Mouse (Mus musculus) stomach, postnatal 0 days (tissue): ENCODE results near the gene Vav2.

Experiments
- CTCF ChIP-seq: IDR thresholded peaks from 2 replicates; pipeline ENCODE4 v1.5.1; 2016; ENCODE audit warnings: antibody characterized with exemption, low read depth, mild to moderate bottlenecking, moderate library complexity
- EP300 ChIP-seq: optimal IDR thresholded peaks from 2 replicates; pipeline ENCODE3; 2016; ENCODE audit warnings: antibody characterized with exemption

GRCm38 (mm10) chr2:27415060-27415783 lies 11.6 kb downstream of the Vav2 start:
- TF ChIP-seq CTCF, result no peak
- TF ChIP-seq EP300, result no peak
